Mouse (Mus musculus) lung, adult 2 months (tissue): Measurements from ENCODE around the gene Irf2.

Source experiments
- CTCF ChIP-seq: fragments of 200-500 bp; IDR thresholded peaks from 2 replicates; pipeline ENCODE4 v1.5.1; 2011; ENCODE audit warnings: mild to moderate bottlenecking, low read length, control low read depth; ENCODE audit not compliant: insufficient read depth
- POLR2A ChIP-seq: fragments of 200-500 bp; IDR thresholded peaks from 2 replicates; pipeline ENCODE4 v1.6.1; 2011; ENCODE audit warnings: low read depth, mild to moderate bottlenecking, control low read depth, low read length, borderline replicate concordance; ENCODE audit errors: extremely low read depth

DNA sequence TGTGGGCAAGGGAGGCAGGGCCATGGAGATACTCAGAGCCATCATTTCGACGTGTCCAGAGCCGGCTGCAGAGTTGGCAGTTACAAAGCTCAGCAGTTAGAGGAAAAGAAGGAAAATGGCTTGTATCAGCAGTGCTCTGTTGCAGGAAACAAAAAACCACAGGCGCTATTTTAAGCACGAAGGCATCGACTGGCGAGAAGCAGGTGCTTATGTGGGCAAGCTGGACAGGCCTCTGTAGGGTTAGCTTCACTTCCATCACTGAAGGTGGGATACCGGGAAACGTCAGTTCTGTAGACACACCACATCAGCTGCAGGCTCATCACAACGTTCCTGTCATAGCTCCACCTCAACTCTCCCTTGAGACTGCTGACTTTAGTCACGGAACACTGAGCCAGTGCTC, 112.8 kb downstream of the Irf2 start:
- no peak for TF ChIP-seq POLR2A
- no peak for TF ChIP-seq CTCF
